Mouse (Mus musculus) adrenal gland, postnatal 10 days (tissue): ENCODE measurements around the gene Sik2. TPM values are rescaled to one million over a fixed set of nuclear protein-coding genes. Genes with fewer than 3 reads are reported as not detected.

Experiments
- DNase-seq: peaks from one replicate; pipeline ENCODE4 v3.0.0; 2021; ENCODE audit warnings: mixed read lengths
- total RNA-seq, 2 experiments: library from RNA; stranded (reverse); gene quantifications; 2 replicates each; pipeline ENCODE4 v1.2.3; 2021

Gene Sik2
- total RNA-seq, 2 experiments from 2014 or later: 132 to 136 TPM

GRCm38 (mm10) chr9:50986123-50986522, 22.8 kb downstream of the Sik2 start:
- no peak for DNase-seq

- no peak for DNase-seq
Measured at GRCm38 (mm10) chr9:50981499-50982190, 27.2 kb downstream of the Sik2 start.

- no peak for DNase-seq
Measured at GRCm38 (mm10) chr9:50974631-50975030, 34.2 kb downstream of the Sik2 start.

GRCm38 (mm10) chr9:50970413-50970812, 38.5 kb downstream of the Sik2 start:
- DNase-seq: no peak

GRCm38 (mm10) chr9:50969266-50969665, 39.6 kb downstream of the Sik2 start:
- no peak for DNase-seq

- no peak for DNase-seq
Measured at GRCm38 (mm10) chr9:50966277-50966676, 42.6 kb downstream of the Sik2 start.

- no peak for DNase-seq
Measured at GRCm38 (mm10) chr9:50965392-50965791, 43.5 kb downstream of the Sik2 start.

- no peak for DNase-seq
Measured at GRCm38 (mm10) chr9:50964911-50965310, 44.0 kb downstream of the Sik2 start.

GRCm38 (mm10) chr9:50957956-50958489, 50.9 kb downstream of the Sik2 start:
- peak; percentile 54 for DNase-seq

- no peak for DNase-seq
Measured at GRCm38 (mm10) chr9:50955176-50955575, 53.7 kb downstream of the Sik2 start.

- DNase-seq: no peak
Measured at GRCm38 (mm10) chr9:50948097-50948823, 60.6 kb downstream of the Sik2 start.

GRCm38 (mm10) chr9:50946338-50946737, 62.5 kb downstream of the Sik2 start:
- no peak for DNase-seq

- DNase-seq: no peak
Measured at GRCm38 (mm10) chr9:50944826-50945225, 64.0 kb downstream of the Sik2 start.

GRCm38 (mm10) chr9:50942711-50943110, 66.2 kb downstream of the Sik2 start:
- DNase-seq: no peak

- no peak for DNase-seq
Measured at GRCm38 (mm10) chr9:50941804-50942401, 67.0 kb downstream of the Sik2 start.

GRCm38 (mm10) chr9:50929986-50930385, 78.9 kb downstream of the Sik2 start:
- DNase-seq: no peak

GRCm38 (mm10) chr9:50925801-50926200, 83.1 kb downstream of the Sik2 start:
- no peak for DNase-seq

- no peak for DNase-seq
Measured at GRCm38 (mm10) chr9:50924454-50924853, 84.4 kb downstream of the Sik2 start.

GRCm38 (mm10) chr9:50922363-50923153, 86.3 kb downstream of the Sik2 start:
- no peak for DNase-seq

- DNase-seq: no peak
Measured at GRCm38 (mm10) chr9:50920933-50921895, 87.7 kb downstream of the Sik2 start.

GRCm38 (mm10) chr9:50919554-50919953, 89.3 kb downstream of the Sik2 start:
- no peak for DNase-seq
